Mouse (Mus musculus) thymus, adult 2 months (tissue): ENCODE results near the gene Arhgap21.

Source experiments
- CTCF ChIP-seq: fragments of 200-500 bp; IDR thresholded peaks from 2 replicates; pipeline ENCODE4 v1.5.1; 2012; ENCODE audit warnings: mild to moderate bottlenecking, control low read depth, low read length, moderate library complexity, borderline replicate concordance; ENCODE audit not compliant: control insufficient read depth, poor library complexity, insufficient read depth; ENCODE audit errors: extremely low read depth
- POLR2A ChIP-seq: fragments of 200-500 bp; IDR thresholded peaks from 2 replicates; pipeline ENCODE4 v1.6.1; 2012; ENCODE audit warnings: mild to moderate bottlenecking, low read length, control low read depth, moderate library complexity; ENCODE audit not compliant: control insufficient read depth, poor library complexity, insufficient read depth; ENCODE audit errors: extremely low read depth

- TF ChIP-seq CTCF (no peak), POLR2A (no peak)
Measured at GRCm38 (mm10) chr2:20849346-20849745, 119.3 kb downstream of the Arhgap21 start.
